Mouse (Mus musculus) CD4-positive naive resting alpha-beta T cell, adult 57 days (primary cell): ENCODE results near the gene Nup205. TPM values are rescaled to one million over a fixed set of nuclear protein-coding genes. Genes with fewer than 3 reads are reported as not detected.

Source experiments
- total RNA-seq: library from RNA; stranded (reverse); gene quantifications from one replicate; pipeline ENCODE4 v1.2.4, GENCODE M21; 2023

The Nup205 gene
- total RNA-seq: 51.9 TPM

GRCm38 (mm10) chr6:35176979-35177649 lies at the start of gene Nup205:
Gene Nup205, plus strand, starts transcription at chr6:35177421.

DNA sequence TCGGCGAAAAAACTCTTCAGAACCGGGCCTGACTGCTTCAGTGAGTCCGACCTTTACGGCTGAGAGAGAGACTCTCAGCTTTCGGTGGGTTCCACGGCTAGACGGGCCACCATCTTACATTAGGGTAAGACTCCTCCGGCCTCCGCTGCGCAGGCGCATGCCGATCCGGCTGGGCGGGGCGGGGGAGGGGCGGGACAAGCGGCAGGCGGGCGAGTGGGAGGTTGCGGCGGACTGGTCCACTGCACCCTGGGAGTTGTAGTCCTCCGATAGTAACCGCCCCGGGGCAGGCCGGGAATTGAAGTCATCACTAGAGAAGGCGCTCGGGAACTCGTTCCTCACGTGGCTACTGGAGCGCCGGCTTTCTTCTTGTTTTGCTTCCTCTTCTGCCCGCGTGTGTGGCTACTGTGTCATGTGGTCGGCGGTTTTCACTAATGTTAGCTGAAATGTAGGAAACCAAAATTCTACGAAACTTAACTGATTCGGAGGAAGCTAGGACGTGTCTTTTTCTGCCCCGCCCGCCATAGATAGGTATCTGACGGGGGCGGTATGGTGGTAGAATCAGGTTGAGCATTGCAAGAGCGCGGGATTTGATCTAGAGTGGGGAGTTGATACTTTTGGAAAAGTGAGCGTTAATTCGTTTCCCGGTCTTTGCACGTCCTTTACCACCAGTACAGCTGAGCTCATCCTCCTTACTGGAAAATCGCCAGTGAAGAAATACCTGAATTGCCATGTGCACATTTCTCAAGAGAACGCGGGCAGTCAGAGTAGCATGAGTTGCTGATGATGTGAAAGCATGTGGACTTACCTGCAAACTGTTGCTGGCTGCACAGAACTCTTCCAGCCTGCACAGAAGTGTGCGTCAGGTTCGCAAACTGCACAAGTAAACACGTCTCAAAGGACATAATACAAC lies 43.4 kb upstream of the Nup205 start, which contains the start of gene Cnot4:
Gene Cnot4 (minus strand): TSS at position 146 of the 910 bp plus-strand sequence.

Other genes starting within 250 kb of the Nup205 start
- gene Slc23a4, start 189.0 kb upstream of the Nup205 start, total RNA-seq: 0.71 TPM
- gene Cnot4, start 43.7 kb upstream of the Nup205 start, total RNA-seq: 53.9 TPM
- gene Slc13a4, start 130.7 kb downstream of the Nup205 start, total RNA-seq: not detected
- not detected for gene Fam180a, start 148.7 kb downstream of the Nup205 start, total RNA-seq